Mouse (Mus musculus) lung, adult 2 months (tissue): ENCODE data around the gene Timm13. TPM values are rescaled to one million over a fixed set of nuclear protein-coding genes. Genes with fewer than 3 reads are reported as not detected.

Source experiments
- DNase-seq: peaks from one replicate; pipeline ENCODE4 v3.0.0; 2022
- H3K4me1 ChIP-seq: fragments of 200-500 bp; 2 replicates; pipeline ENCODE4 v1.6.1; 2011; ENCODE audit warnings: low read length; ENCODE audit not compliant: control insufficient read depth, insufficient read depth
- H3K4me3 ChIP-seq: fragments of 200-500 bp; replicated peaks from 2 replicates; pipeline ENCODE3; 2011; ENCODE audit warnings: low read depth, mild to moderate bottlenecking, control low read depth, low read length; ENCODE audit errors: extremely low read depth
- CTCF ChIP-seq: fragments of 200-500 bp; IDR thresholded peaks from 2 replicates; pipeline ENCODE4 v1.5.1; 2011; ENCODE audit warnings: mild to moderate bottlenecking, low read length, control low read depth; ENCODE audit not compliant: insufficient read depth
- POLR2A ChIP-seq: fragments of 200-500 bp; IDR thresholded peaks from 2 replicates; pipeline ENCODE4 v1.6.1; 2011; ENCODE audit warnings: low read depth, mild to moderate bottlenecking, control low read depth, low read length, borderline replicate concordance; ENCODE audit errors: extremely low read depth
- WGBS: fragments of 180-500 bp; shearing (Covaris S2); methylation state at CpG from one replicate; pipeline ENCODE4 v1.1.7; 2018; 5-methylcytosine and 5-hydroxymethylcytosine counted together
- polyA plus RNA-seq: library from polyadenylated mRNA; depleted of rRNA; stranded (reverse); fragments of >200 nt; gene quantifications from 2 replicates; pipeline ENCODE4 v1.2.3, GENCODE M21; 2012

The Timm13 gene
- polyA plus RNA-seq, 1 experiment: 157 TPM

DNA sequence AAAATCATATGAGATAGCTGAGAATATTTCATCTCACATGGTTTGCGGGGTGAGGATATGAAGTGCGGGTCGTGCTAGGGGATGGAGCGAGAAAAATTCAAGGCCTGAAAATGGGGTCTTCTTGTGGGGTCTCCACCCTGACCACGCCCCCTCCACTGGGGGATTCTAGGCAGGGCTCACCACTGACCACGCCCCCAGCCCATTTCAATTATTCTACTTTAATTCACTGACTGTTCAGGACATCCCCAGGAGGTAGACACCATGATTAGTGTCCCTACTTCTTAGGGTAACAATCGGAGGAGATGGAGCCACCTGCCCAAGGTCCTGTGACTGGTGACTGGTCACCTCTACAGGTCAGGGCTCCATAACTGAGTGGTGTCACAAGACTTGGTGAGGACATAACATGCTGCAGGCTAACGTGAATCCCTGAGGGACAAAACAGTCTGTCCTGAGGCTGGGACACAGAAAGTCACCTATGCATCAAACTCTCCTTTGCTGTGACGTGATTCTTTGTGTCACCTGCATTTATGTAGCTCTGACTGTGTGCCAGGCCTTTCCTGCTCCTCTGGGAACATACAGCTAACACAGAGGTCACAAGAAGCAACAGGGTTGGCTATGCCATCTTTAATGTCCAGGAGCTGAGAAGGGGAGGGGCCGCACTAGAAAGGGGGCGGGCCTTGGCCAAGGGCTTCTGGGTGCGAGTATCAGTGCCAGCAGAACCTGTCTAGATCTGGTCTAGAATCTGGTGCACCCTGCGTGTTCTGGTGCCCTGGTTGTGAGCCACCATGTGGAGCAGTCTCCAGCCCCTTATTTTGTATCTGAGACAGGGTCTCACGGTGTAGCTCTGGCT lies 33.6 kb upstream of the Timm13 start:
- DNase-seq: no peak

DNA sequence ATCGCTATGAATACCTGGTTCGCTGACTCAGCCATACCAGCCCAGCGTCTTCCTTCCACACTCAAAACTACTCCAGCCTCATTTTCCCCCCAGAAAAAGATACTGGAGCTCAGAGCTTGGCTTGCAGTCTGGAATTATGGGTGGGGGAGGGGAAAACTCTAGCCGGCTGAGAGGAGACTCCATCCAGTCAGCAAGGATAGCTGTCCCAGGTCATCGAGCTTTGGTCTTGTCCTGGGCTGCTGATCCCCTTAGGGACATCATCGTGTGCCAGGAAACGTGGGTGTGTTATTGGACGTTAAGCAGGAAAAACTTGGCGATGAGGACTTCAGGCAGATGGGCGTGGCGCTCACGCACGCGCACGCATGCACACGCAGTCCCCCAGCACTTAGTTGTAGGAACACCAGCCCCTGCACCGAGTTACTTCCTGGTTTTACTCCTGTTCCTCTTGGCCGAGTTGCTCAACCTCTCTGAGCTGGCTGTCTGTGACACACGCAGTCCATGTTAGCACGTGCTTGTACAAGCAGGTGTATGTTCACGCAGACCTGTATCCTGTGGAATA lies 32.7 kb upstream of the Timm13 start:
- peaks cover 41% of the 10 kb centered on the region for H3K4me1 ChIP-seq
- H3K4me3 ChIP-seq: peak overlapping the region; percentile 15

More for the DNA sequence above, 33.6 kb upstream of the Timm13 start:
- 54% methylated on average over 14 of the region's 14 CpGs for WGBS
- H3K4me3 ChIP-seq: no peak overlapping the region
- peaks cover 47% of the 10 kb centered on the region for H3K4me1 ChIP-seq
- TF ChIP-seq CTCF (no peak), POLR2A (no peak)

DNA sequence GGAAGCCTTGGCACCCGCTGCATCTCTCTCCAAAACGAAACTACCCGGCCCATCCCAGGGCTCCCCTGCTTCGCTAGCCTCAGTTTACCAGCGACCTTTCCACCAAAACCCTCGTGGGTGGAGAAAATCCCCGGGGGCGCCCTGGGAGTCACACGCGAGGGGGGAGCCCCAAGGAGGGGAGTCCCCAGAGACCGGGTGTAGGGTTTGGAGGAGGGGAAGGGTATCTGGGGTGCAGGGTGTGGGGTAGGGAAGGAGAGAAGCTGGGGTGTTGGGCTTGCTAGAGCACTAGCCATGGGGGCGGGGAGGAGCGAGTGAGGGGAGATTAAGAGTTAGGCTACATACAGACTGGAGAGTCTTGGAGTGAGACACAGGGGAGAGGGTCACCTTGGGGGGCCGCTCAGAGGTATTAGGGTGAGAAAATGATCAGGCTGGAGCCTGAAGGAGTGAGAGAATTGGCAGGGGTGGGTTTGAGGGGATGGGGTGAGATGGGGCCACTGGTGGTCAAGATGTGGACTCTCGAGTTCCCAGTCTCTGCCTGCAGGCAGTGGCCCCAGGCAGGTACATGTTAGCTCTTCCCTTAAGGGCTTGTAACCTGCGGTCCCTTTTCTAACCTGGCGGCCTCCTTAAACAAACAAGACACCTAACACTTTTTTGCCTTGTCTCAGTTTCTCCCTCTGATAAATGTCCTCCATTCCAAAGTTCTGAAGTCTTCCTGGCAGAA lies 32.1 kb upstream of the Timm13 start:
- Histone ChIP-seq H3K4me1 (peaks cover 36% of the 10 kb centered on the region), H3K4me3 (no peak overlapping the region)
- WGBS: 5% methylated on average over 17 of the region's 17 CpGs
- no peak for TF ChIP-seq POLR2A
- no peak for TF ChIP-seq CTCF
- DNase-seq: peak; percentile 52

More for the DNA sequence above, 32.7 kb upstream of the Timm13 start:
- DNase-seq: peak; percentile 58
- no peak for TF ChIP-seq CTCF
- TF ChIP-seq POLR2A: peak; percentile 43; the same call in 1 of the 2 replicates
- 3% methylated on average over 21 of the region's 21 CpGs for WGBS

DNA sequence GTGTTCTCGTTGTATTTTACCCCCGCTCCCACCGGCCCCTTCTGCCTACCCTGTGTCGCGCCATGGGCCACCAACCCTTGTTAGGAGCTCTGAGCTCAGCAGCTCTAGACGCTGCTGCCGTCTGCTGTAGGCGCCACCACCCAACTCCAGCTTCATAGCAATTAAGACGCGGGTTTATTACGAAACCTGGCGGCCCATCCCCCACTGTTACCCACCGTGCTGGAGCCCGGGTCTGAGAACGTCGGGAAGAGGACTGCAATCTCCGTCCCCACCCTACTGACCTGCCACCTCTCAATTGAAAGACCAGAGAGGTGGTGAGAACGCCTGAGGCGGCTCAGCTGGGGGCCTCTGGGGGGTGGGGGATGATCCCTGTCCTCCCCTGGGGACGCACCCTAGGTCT lies 31.4 kb upstream of the Timm13 start:
- Histone ChIP-seq H3K4me3 (peak overlapping the region; percentile 47), H3K4me1 (peaks cover 32% of the 10 kb centered on the region)
- 4% methylated on average over 20 of the region's 20 CpGs for WGBS
- DNase-seq: peak; percentile 56
- peak; percentile 36; the same call in 1 of the 2 replicates for TF ChIP-seq POLR2A
- TF ChIP-seq CTCF: no peak

DNA sequence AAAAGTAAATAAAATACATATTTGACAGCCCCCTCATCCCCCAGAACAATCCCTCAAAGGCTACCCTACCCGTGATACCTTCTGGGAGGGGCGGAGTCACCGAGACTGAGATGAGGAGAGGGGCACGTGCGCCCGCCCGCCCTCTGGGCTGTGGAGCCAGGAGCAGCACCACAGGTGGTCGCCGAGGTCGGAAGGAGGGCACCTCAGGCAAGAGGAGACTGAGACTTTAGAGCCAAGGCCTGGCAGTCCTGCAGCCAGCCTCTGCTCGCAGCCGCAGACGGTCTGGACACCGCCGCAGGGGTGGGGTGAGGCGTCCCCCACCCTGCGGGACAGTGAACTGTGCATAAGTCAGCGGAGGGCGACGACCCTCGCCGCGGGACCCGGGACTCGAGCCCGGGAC lies 30.9 kb upstream of the Timm13 start:
- 20% methylated on average over 26 of the region's 26 CpGs for WGBS
- no peak for DNase-seq

DNA sequence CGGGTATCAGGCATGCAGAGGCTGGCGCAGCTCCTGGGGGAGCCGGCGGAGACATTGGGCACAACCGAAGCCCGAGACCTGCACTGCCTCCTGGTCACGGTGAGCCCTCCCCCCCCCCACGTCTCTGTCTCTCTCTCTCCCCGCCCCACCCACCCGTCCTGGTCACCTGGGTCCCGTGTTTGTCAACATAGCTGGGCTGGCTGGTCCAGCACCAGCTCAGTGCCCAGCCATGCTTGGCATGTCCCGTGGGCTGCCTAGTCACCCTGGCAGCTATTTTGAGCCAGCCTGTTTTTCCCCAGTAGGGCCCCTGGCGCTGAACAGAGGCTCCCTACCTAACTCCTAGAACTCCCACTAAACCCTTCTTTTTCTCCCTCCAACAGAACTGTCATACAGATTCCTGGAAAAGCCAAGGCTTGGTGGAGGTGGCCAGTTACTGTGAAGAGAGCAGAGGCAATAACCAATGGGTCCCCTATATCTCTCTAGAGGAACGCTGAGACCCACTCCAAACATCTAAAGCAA lies 30.4 kb upstream of the Timm13 start:
- TF ChIP-seq POLR2A (peak; percentile 18; the same call in 1 of the 2 replicates), CTCF (no peak)
- WGBS: 11% methylated on average over 14 of the region's 14 CpGs
- peak; percentile 53 for DNase-seq
- Histone ChIP-seq H3K4me3 (peak overlapping the region; percentile 97), H3K4me1 (peaks cover 25% of the 10 kb centered on the region)

More for the DNA sequence above, 30.9 kb upstream of the Timm13 start:
- Histone ChIP-seq H3K4me3 (peak overlapping the region; percentile 39), H3K4me1 (peaks cover 26% of the 10 kb centered on the region)
- TF ChIP-seq POLR2A: peak; percentile 20; the same call in 1 of the 2 replicates
- no peak for TF ChIP-seq CTCF

DNA sequence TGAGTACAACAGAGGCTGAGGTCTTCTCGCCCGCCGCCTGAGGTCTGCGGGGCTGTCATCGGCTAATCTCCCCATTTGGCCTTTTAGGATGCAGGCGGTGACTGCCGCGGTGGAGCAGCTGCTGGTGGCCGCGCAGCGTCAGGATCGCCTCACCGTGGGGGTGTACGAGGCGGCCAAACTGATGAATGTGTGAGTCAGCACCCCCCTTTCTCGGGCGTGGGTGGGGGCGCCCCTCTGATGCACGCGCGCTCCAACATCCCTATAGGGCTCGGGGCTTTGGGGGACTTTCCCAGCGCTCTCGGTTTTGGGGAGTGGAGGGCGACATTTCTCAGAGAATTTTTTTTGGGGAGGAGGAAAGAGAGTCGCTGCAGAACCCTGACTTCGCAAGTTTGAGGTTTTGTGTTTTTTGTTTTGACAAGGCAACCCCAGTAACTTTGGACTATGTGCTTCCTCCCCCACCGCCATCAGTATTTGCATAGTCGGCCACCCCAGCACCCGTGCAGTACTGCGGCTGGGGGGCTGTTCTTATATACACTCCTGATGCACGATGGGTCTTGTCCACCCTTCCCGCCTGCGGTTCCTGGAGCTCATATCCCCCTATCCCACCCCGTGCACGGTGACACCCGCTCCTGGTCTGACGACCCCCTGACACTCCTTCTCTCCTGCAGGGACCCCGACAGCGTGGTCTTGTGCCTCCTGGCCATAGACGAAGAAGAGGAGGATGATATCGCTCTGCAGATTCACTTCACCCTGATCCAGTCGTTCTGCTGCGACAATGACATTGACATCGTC lies 29.8 kb upstream of the Timm13 start:
- H3K4me3 ChIP-seq: peak overlapping the region; percentile 97
- peak; percentile 39 for DNase-seq
- no peak for TF ChIP-seq POLR2A
- H3K4me1 ChIP-seq: peaks cover 21% of the 10 kb centered on the region
- 1% methylated on average over 45 of the region's 45 CpGs for WGBS

DNA sequence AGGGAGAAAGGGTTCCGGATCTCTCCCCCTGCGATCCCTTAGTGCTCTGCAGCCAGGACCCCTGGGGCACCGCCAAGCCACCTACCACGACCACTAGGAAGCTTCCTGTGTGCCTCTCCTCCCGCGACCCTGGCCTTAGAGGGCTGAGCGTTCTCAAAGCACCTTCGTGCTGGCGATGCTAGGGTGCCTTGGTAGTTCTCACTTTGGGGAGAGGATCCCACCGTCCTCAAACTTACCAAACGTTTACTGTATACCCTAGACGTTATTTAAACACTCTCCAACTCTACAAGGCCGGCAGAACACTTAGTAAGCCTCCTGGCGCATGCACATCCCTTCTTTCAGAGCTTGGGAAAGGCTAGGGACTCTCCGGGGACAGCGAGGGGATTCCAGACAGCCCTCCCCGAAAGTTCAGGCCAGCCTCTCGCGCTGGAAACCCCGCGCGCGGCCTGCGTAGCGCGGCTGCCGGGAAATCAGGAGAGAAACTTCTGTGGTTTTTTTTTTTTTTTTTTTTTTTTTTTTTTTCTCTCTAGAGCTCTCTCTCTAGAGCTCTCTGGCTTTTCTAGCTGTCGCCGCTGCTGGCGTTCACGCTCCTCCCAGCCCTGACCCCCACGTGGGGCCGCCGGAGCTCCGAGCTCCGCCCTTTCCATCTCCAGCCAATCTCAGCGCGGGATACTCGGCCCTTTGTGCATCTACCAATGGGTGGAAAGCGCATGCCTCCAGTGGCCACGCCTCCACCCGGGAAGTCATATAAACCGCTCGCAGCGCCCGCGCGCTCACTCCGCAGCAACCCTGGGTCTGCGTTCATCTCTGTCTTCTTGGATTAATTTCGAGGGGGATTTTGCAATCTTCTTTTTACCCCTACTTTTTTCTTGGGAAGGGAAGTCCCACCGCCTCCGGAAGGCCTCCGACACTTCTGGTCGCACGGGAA lies 28.8 kb upstream of the Timm13 start, which contains the start of gene Gadd45b:
Gadd45b (plus strand) TSS at position 775 of the 928 bp plus-strand sequence.
- Histone ChIP-seq H3K4me1 (peaks cover 21% of the 10 kb centered on the region), H3K4me3 (peak within 1 kb of the TSS; percentile 97)
- under 1% methylated on average over 56 of the region's 56 CpGs for WGBS
- TF ChIP-seq CTCF (no peak), POLR2A (peak; percentile 100)
- peak; percentile 98 for DNase-seq
